In the genomic region with DNA sequence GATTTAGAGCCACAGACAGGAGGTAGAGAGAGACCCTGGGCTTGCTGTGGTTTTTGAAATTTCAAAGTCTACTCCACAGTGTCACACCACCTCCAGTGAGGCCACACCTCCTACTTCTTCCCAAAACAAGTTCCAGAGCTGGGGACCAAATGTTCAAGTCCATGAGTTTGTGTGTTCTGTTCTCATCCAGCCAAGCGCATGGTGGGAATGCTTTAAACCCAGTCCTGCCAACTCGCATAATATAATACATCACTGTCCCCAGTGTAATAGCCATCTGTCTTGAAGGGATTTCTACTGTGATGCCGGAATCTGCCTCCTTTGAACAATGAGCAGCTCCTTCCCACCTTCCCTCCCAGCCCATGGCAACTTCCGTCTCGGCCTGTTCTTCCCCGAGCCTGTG, we compare ENCODE assay signal across 17 mouse cellular contexts. TPM values are rescaled to one million over a fixed set of nuclear protein-coding genes. Genes with fewer than 3 reads are reported as not detected.
DNase-seq lines count a peak whose midpoint lies in the region; ATAC-seq and TF ChIP-seq lines count a peak whose summit lies in the region.
"Had no signal": no experiment of that assay in that cellular context is flagged by ENCODE, and none has a peak within 500 bp of the region (broad histone marks: within the 10 kb centered on the region; RNA-seq: fewer than 3 reads in every experiment).

No protein-coding gene starts in this region.

- no peak for TF ChIP-seq CTCF in brain, embryonic 14.5 days (IDR thresholded peaks at IDR 0.05; ENCODE audit: borderline replicate concordance, extremely low read depth, insufficient read depth, insufficient read length)

- no peak for TF ChIP-seq POLR2A in brain, embryonic 14.5 days (IDR thresholded peaks at IDR 0.05; ENCODE audit: borderline replicate concordance, extremely low read depth, insufficient read depth, insufficient read length, poor library complexity, severe bottlenecking)

- no peak for DNase-seq in frontal cortex, postnatal 14 days (ENCODE audit: low spot score in 2 of 2)
- peak; percentile 46 for DNase-seq in layer of hippocampus, adult 9-11 months
- DNase-seq in layer of hippocampus, adult 8-10 months (ENCODE audit: low spot score in 2 of 2), result no peak
- DNase-seq in brain, adult 2 months (ENCODE audit: low read depth, low spot score), result peak; percentile 35
- peak; percentile 31 for DNase-seq in brain, embryonic 14.5 days (ENCODE audit: low read depth)
- DNase-seq in adrenal gland, postnatal 25 days, result no peak
- DNase-seq: adrenal gland, adult 2 months; adrenal gland, postnatal 36 days; cerebellum, adult 11-12 months; cerebellum, adult 9-10 months; cerebellum, postnatal 25 days; gastrocnemius, postnatal 14 days; heart, adult 2 months; heart, postnatal 36 days had no signal

- peak; percentile 76 for ATAC-seq in frontal cortex, adult (ENCODE audit: low TSS enrichment)
- ATAC-seq: forebrain, embryonic 13.5 days; intestine, embryonic 16.5 days had no signal

RNA-seq across cellular contexts. Expression of a gene that starts 37.2 kb away (rescaled TPM):
- total RNA-seq in layer of hippocampus, adult 8-10 months (2022), result 1 to 10 TPM; 4.7 to 5.8 (median 5.1) TPM
- 3.0 and 3.1 TPM in 2 replicates for polyA plus RNA-seq in brain, embryonic 14.5 days (2012; rRNA removed)
- 70.2 and 81.0 TPM in 2 replicates for total RNA-seq in adrenal gland, postnatal 25 days (2021)

Comparison
In these comparisons a context has a peak if more than half of its experiments do, and no peak if none do; other contexts are left out.
1. DNase-seq: peak in layer of hippocampus, adult 9-11 months (single experiment), brain, adult 2 months (single experiment) and brain, embryonic 14.5 days (single experiment); none in frontal cortex, postnatal 14 days (0 of 2), layer of hippocampus, adult 8-10 months (0 of 2) and adrenal gland, postnatal 25 days (single experiment).
2. RNA of a gene that starts 37.2 kb away (total RNA-seq): 70.2 to 81.0 TPM in adrenal gland, postnatal 25 days; 4.7 to 5.8 TPM in layer of hippocampus, adult 8-10 months; every median in the first group is over 10 times any median in the second.